Mouse (Mus musculus) neural tube, embryonic 14.5 days (tissue): Measurements from ENCODE around the gene Fanca. TPM values are rescaled to one million over a fixed set of nuclear protein-coding genes. Genes with fewer than 3 reads are reported as not detected.
"Not testable (repeated sequence)": the region's sequence is repeated elsewhere in the genome, so short reads cannot be mapped to it uniquely, and the experiment has no call there.

Experiments used
- ATAC-seq: fragments of 200-750 bp; cut with Nextera tagmentation; 2 replicates; pipeline ENCODE4 v1.8.0; 2017; ENCODE audit warnings: low read depth, mild to moderate bottlenecking, moderate TSS enrichment, moderate library complexity
- H3K27ac ChIP-seq: fragments of 300-500 bp; sonication (generic); 2 replicates; pipeline ENCODE4 v1.5.1; 2014; ENCODE audit warnings: low read depth, mild to moderate bottlenecking, control low read depth, low read length, moderate library complexity, mixed read lengths
- H3K27me3 ChIP-seq: fragments of 300-500 bp; sonication (generic); 2 replicates; pipeline ENCODE4 v1.6.1; 2014; ENCODE audit warnings: low read length; ENCODE audit not compliant: control insufficient read depth, insufficient read depth
- H3K36me3 ChIP-seq: fragments of 300-500 bp; sonication (generic); 2 replicates; pipeline ENCODE4 v1.6.1; 2014; ENCODE audit warnings: low read length, mixed read lengths; ENCODE audit not compliant: control insufficient read depth, insufficient read depth
- H3K4me1 ChIP-seq: fragments of 300-500 bp; sonication (generic); 2 replicates; pipeline ENCODE4 v1.6.1; 2014; ENCODE audit warnings: low read length; ENCODE audit not compliant: control insufficient read depth, insufficient read depth
- H3K4me2 ChIP-seq: fragments of 300-500 bp; sonication (generic); 2 replicates; pipeline ENCODE4 v1.6.1; 2014; ENCODE audit warnings: mild to moderate bottlenecking, low read depth, low read length, control low read depth
- H3K4me3 ChIP-seq: fragments of 300-500 bp; sonication (generic); 2 replicates; pipeline ENCODE4 v1.5.1; 2014; ENCODE audit warnings: low read depth, low read length, control low read depth, mixed read lengths
- H3K9ac ChIP-seq: fragments of 300-500 bp; sonication (generic); replicated peaks from 2 replicates; pipeline ENCODE4 v1.6.1; 2014; ENCODE audit warnings: low read depth, mild to moderate bottlenecking, control low read depth, low read length, mixed read lengths
- H3K9me3 ChIP-seq: fragments of 300-500 bp; sonication (generic); 2 replicates; pipeline ENCODE4 v1.6.1; 2016; ENCODE audit warnings: low read length; ENCODE audit not compliant: control insufficient read depth
- WGBS: fragments of 180-500 bp; shearing (Covaris S2); extraction: QIAGEN DNeasy Blood & Tissue Kit; methylation state at CpG from one replicate; pipeline ENCODE4 v1.1.7; 2014; 5-methylcytosine and 5-hydroxymethylcytosine counted together
- polyA plus RNA-seq: library from polyadenylated mRNA; unstranded; fragments of >200 nt; fragmentation: Nextera tagmentation; extraction: Ambion mirVana; gene quantifications from 2 replicates; pipeline ENCODE4 v1.2.1, GENCODE M21; 2014

Gene Fanca
- polyA plus RNA-seq, 1 experiment from 2014 or later = 6.6 TPM

DNA sequence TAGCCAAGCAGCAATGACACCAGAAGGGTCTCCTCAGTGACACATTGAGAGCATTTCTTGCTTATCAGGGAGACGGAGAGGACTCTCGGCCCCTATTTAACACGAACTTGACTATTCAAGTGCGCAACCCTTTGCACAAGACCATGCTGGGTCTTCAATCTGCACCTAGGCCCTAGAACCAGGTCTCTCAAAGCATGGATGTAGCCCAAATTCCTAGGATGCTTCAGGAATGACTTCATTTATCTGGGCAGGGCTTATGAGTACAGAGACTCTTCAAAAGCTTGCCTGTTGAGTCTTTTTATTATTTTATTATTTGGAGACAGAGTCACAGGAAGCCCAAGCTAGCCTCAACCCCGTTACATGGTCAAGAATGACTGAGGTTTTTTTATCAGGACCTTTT lies 33.9 kb downstream of the Fanca start:
- no peaks in the 10 kb centered on the region for H3K27me3 ChIP-seq
- ATAC-seq = no peak
- H3K4me1 ChIP-seq = no peaks in the 10 kb centered on the region
- no peaks in the 10 kb centered on the region for H3K9me3 ChIP-seq
- H3K9ac ChIP-seq = no peak overlapping the region
- H3K4me2 ChIP-seq = no peak overlapping the region
- H3K4me3 ChIP-seq = no peak overlapping the region
- no peak overlapping the region for H3K27ac ChIP-seq
- 93% methylated on average over 5 of the region's 5 CpGs for WGBS
- H3K36me3 ChIP-seq = no peaks in the 10 kb centered on the region

DNA sequence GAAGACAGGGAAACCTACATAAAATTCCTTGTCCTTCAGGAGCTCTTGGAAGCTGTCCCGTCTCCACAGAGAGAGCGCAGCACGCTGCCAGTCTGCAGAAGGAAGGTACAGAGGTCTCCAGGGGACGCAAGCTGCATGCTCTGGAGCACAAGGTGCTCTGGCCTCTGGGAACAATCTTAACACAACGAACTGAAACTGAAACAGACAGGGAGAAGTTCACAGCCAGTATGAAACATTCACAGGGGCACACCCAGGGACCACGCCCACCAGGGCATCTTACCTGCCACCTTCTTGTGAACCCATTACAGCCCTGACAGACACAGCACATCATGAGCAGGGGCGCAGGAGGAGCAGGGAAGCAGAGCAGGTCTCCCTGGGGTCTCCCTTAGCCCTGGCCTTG lies 34.4 kb downstream of the Fanca start:
- Histone ChIP-seq H3K36me3 (no peaks in the 10 kb centered on the region), H3K27me3 (no peaks in the 10 kb centered on the region), H3K9ac (no peak overlapping the region), H3K27ac (no peak overlapping the region), H3K4me3 (no peak overlapping the region), H3K4me1 (no peaks in the 10 kb centered on the region), H3K9me3 (no peaks in the 10 kb centered on the region), H3K4me2 (no peak overlapping the region)
- ATAC-seq = no peak
- WGBS = 91% methylated on average over 7 of the region's 7 CpGs

DNA sequence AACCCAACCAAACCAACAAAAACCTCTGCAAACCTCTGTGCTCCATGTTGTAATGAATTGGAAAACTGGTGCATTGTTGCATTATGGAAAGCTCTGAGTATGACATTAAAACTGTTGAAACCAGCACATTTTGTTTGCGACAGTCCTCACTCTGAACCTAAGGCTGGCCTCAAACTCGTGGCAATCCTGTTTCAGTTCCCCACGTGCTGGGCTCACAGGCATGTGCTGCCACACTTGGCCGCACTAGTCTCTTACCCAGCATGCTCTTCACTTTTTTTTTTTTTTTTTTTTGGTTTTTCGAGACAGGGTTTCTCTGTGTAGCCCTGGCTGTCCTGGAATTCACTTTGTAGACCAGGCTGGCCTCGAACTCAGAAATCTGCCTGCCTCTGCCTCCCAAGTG lies 35.4 kb downstream of the Fanca start:
- H3K9me3 ChIP-seq, H3K27ac ChIP-seq, H3K36me3 ChIP-seq, ATAC-seq, H3K4me3 ChIP-seq, H3K27me3 ChIP-seq, H3K4me1 ChIP-seq, H3K4me2 ChIP-seq, H3K9ac ChIP-seq: not testable (repeated sequence)
- WGBS = 89% methylated on average over 5 of the region's 6 CpGs

DNA sequence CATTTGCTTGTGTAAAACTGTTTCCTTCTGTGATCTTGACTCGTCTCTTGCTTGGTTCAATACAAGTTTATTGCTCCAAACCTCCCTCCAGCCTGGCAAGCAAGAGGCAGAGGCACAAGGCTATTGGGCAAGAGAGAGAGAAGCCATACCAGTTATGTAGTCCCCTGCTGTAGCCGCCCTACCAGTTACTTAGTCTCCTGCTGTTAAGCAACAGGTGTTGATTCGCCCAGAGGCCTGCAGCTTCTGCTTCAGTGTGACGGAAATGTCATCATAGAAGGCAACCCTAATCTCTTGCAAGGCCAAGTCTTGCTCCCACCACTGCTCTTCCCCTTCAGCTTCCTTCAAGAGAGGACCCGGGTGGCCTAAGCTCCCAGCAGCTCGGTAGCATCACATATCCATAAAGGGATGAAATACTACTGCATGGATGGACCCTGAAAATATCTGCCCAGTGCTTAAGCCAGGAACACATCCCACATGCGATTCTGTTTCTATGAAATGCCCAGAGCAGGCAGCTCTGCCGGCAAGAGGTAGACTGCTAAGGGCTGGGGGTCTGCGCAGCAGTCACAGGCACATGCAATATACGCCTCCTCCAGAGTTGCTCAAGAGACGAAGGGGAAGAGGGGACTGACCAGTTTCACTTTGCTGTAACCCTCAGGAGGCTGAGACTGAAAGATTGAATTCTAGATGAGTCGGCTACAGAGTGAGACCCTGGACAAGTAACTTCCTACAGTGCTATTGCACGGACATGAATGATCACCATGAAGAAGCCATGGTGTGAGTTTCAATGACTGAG lies 37.9 kb downstream of the Fanca start:
- Histone ChIP-seq H3K27ac (no peak overlapping the region), H3K9me3 (no peaks in the 10 kb centered on the region), H3K36me3 (no peaks in the 10 kb centered on the region), H3K27me3 (no peaks in the 10 kb centered on the region), H3K4me1 (no peaks in the 10 kb centered on the region), H3K4me2 (no peak overlapping the region), H3K9ac (no peak overlapping the region), H3K4me3 (no peak overlapping the region)
- WGBS = 87% methylated on average over 13 of the region's 13 CpGs
- ATAC-seq = no peak

DNA sequence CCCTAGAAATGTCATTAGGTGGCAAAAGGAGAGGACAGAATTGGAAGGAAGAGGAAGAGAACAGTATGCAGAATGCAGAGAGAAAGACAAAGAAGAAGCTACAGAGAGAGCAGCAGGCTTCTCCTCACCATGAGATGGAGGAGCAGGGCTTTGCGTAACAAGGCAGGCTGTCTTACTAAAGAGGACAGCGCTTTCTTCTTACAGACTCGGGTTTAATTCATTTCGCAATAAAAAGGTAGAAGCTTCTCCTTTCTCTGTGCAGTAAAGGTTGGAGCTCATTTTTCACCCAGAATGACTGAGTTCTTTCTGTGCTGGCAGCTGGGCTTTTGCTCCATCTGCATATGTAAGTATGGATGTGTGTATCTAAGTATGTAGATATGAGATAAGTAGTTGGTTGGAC lies 38.5 kb downstream of the Fanca start:
- Histone ChIP-seq H3K4me3 (no peak overlapping the region), H3K9me3 (no peaks in the 10 kb centered on the region), H3K4me2 (no peak overlapping the region), H3K4me1 (no peaks in the 10 kb centered on the region), H3K36me3 (no peaks in the 10 kb centered on the region), H3K27ac (no peak overlapping the region), H3K27me3 (no peaks in the 10 kb centered on the region), H3K9ac (no peak overlapping the region)
- no peak for ATAC-seq
- WGBS = 94% methylated on average over 4 of the region's 4 CpGs

DNA sequence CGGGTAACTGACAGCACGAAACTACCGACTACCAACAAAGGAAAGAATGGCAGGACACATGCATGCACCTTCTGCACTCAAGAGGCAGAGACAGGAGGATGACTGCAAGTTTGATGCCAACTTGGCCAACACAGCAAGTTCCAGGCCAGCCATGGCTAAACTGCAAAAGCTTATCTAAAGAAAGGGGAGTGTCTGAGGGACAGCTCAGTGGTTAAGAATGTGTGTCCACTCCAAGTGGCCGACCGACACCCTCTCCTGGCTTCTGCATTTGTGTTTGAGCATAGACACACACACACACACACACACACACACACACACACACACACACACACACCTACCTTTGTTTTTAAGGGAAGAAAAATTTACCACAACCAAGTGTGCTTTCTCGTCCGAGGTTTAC lies 39.9 kb downstream of the Fanca start:
- H3K4me2 ChIP-seq = no peak overlapping the region
- H3K27me3 ChIP-seq = no peaks in the 10 kb centered on the region
- H3K9ac ChIP-seq = no peak overlapping the region
- WGBS = 79% methylated on average over 7 of the region's 7 CpGs
- no peak overlapping the region for H3K4me3 ChIP-seq
- H3K9me3 ChIP-seq = no peaks in the 10 kb centered on the region
- no peaks in the 10 kb centered on the region for H3K36me3 ChIP-seq
- no peak overlapping the region for H3K27ac ChIP-seq
- no peak for ATAC-seq
- no peaks in the 10 kb centered on the region for H3K4me1 ChIP-seq

DNA sequence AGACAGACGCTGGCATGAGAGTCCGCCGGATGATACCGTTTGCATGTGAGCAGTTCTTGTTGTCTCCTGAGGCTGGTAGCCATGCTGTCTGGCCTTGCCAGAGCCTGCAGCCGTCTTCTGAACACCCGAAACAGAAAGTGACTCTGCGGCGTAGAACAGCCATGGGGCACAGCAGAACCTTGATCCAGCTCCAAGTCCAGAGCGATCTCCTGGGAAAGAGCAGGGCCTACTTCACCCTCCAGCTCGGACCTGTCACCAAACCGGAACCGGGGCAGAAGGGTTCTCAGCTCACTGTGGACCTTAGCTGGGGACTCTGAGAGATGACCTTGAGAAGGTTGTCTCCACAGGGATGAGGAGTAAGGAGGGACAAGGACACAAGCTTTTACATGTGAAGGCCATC lies 43.3 kb downstream of the Fanca start:
- Histone ChIP-seq H3K27me3 (no peaks in the 10 kb centered on the region), H3K4me1 (no peaks in the 10 kb centered on the region), H3K36me3 (peaks cover 2% of the 10 kb centered on the region), H3K9ac (no peak overlapping the region), H3K27ac (no peak overlapping the region), H3K4me2 (no peak overlapping the region), H3K4me3 (no peak overlapping the region), H3K9me3 (no peaks in the 10 kb centered on the region)
- no peak for ATAC-seq
- WGBS = 94% methylated on average over 12 of the region's 12 CpGs

DNA sequence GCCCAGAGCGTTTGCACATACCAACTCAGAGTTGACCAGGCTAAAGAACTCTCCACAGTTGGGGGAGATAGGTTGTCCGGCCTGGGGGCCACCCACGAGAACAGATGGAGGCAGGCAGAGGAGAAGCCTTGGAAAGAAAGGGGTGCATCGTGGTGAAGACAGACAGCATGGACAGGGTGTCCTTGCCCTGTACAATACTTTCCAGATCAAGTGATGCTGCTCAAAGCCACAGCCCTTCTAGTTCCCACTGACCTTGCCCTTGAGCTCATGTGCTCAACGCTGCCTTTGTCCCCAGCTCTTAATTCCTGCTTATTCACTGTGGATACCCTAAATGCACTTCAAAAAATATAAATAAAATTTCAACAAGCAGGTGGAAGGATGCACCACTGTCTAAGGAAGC lies 43.9 kb downstream of the Fanca start:
- WGBS = 95% methylated on average over 5 of the region's 5 CpGs
- ATAC-seq = no peak

DNA sequence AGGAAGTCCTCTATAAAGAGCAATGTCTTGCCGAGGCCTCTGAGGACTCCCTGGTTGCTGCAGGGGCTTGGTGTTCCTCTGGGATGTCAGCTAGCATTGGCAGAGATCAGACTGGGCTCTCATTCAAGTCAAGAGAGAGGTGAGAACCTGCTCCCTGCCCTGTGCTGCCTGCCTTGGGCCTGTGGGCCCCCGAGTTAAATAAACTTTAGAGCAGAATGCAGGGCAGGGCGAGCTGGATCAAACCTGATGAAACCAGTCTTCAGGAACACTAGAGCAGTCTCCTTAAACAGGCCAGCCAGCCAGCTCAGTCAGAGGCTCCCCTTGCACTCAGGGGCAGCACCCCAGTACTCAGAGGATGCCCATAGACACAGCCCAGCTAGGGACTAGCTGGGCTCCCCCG lies 46.5 kb downstream of the Fanca start:
- Histone ChIP-seq H3K9ac (no peak overlapping the region), H3K4me1 (no peaks in the 10 kb centered on the region), H3K4me2 (no peak overlapping the region), H3K36me3 (peaks cover 30% of the 10 kb centered on the region), H3K27ac (no peak overlapping the region), H3K4me3 (no peak overlapping the region), H3K27me3 (no peaks in the 10 kb centered on the region), H3K9me3 (no peaks in the 10 kb centered on the region)
- no peak for ATAC-seq
- WGBS = 79% methylated on average over 4 of the region's 4 CpGs

More for the DNA sequence above, 43.9 kb downstream of the Fanca start:
- no peak overlapping the region for H3K4me3 ChIP-seq
- no peaks in the 10 kb centered on the region for H3K9me3 ChIP-seq
- H3K4me2 ChIP-seq = no peak overlapping the region
- peaks cover 8% of the 10 kb centered on the region for H3K36me3 ChIP-seq
- no peaks in the 10 kb centered on the region for H3K27me3 ChIP-seq
- no peak overlapping the region for H3K27ac ChIP-seq
- no peak overlapping the region for H3K9ac ChIP-seq
- no peaks in the 10 kb centered on the region for H3K4me1 ChIP-seq
